Comparison of ENCODE assay signal across 20 mouse cellular contexts in the genomic region with DNA sequence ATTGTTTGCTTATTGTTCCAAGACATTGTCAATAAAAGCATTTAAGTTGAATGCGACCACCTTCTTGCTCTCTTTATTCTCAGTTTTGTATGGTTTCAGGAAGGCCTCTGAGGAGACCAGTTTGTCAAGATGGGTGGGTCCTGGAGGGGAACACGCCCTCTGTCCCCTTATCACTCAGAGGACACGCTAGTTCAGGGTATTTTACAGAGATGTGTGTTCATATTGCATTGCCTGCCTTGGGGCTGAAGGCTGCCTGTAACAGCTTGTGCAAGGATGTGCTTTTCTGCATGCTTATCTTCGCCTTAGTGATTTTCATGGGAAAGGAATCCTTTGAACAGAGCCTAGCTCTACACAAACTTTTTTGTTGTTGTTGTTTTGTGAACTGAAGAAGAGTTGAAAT. TPM values are rescaled to one million over a fixed set of nuclear protein-coding genes. Genes with fewer than 3 reads are reported as not detected.
DNase-seq lines count a peak whose midpoint lies in the region; ATAC-seq and TF ChIP-seq lines count a peak whose summit lies in the region.
"Had no signal": no experiment of that assay in that cellular context is flagged by ENCODE, and none has a peak within 500 bp of the region (broad histone marks: within the 10 kb centered on the region; RNA-seq: fewer than 3 reads in every experiment).

No protein-coding gene starts in this region.

- H3K36me3 ChIP-seq in lung, postnatal 0 days (ENCODE audit: insufficient read depth, low read length) = peaks cover 15% of the 10 kb centered on the region; the same call in 1 of the 2 replicates
- H3K36me3 ChIP-seq in liver, embryonic 12.5 days = no peaks in the 10 kb centered on the region
- H3K36me3 ChIP-seq in small intestine, adult 2 months (ENCODE audit: control insufficient read depth, insufficient read depth, low read length) = peaks cover 29% of the 10 kb centered on the region
- no peaks in the 10 kb centered on the region for H3K36me3 ChIP-seq in forebrain, embryonic 16.5 days (ENCODE audit: control insufficient read depth, insufficient read depth)
- H3K36me3 ChIP-seq in forebrain, postnatal 0 days (ENCODE audit: insufficient read depth) = no peaks in the 10 kb centered on the region
- H3K36me3 ChIP-seq: embryonic facial prominence, embryonic 10.5 days; midbrain, embryonic 10.5 days had no signal

- no peaks in the 10 kb centered on the region for H3K27me3 ChIP-seq in lung, postnatal 0 days (replicated peaks; ENCODE audit: insufficient read depth, low read length)
- H3K27me3 ChIP-seq in liver, embryonic 12.5 days (replicated peaks) = peaks cover 77% of the 10 kb centered on the region
- no peaks in the 10 kb centered on the region for H3K27me3 ChIP-seq in small intestine, adult 2 months (ENCODE audit: control insufficient read depth, insufficient read depth, low read length)
- H3K27me3 ChIP-seq in forebrain, embryonic 16.5 days (replicated peaks; ENCODE audit: control insufficient read depth, insufficient read depth, low read length) = peaks cover 17% of the 10 kb centered on the region
- H3K27me3 ChIP-seq in forebrain, postnatal 0 days (ENCODE audit: insufficient read depth, low read length) = peaks cover 10% of the 10 kb centered on the region; the same call in 1 of the 2 replicates

- no peak overlapping the region for H3K9ac ChIP-seq in lung, postnatal 0 days (replicated peaks; ENCODE audit: low read depth)
- H3K9ac ChIP-seq in liver, embryonic 12.5 days = no peak overlapping the region
- no peak overlapping the region for H3K9ac ChIP-seq in forebrain, embryonic 16.5 days (replicated peaks; ENCODE audit: low read depth, low read length)
- H3K9ac ChIP-seq in forebrain, postnatal 0 days = no peak overlapping the region
- H3K9ac ChIP-seq: hindbrain, embryonic 14.5 days; lung, embryonic 14.5 days had no signal

- H3K4me1 ChIP-seq in lung, postnatal 0 days (ENCODE audit: insufficient read depth, low read depth, low read length) = no peaks in the 10 kb centered on the region; the same call in 1 of the 2 replicates
- peaks cover 62% of the 10 kb centered on the region for H3K4me1 ChIP-seq in liver, embryonic 12.5 days
- H3K4me1 ChIP-seq in small intestine, adult 2 months (ENCODE audit: control insufficient read depth, insufficient read depth, insufficient read length, low read length) = peaks cover 24% of the 10 kb centered on the region
- H3K4me1 ChIP-seq in forebrain, embryonic 16.5 days (replicated peaks; ENCODE audit: control insufficient read depth, insufficient read depth, low read length) = peaks cover 32% of the 10 kb centered on the region
- H3K4me1 ChIP-seq in forebrain, postnatal 0 days (ENCODE audit: insufficient read depth) = 0 out of 2 replicates have a peak, but pooled peaks cover 3% of the 10 kb centered on the region

- no peak for TF ChIP-seq POLR2A in small intestine, adult 2 months (IDR thresholded peaks at IDR 0.05; ENCODE audit: low read depth, low read length)

- DNase-seq in lung, postnatal 0 days (ENCODE audit: low spot score) = peak; percentile 21
- no peak for DNase-seq in lung, postnatal 4 days
- peak; percentile 58 for DNase-seq in c-Kit-negative CD71-positive TER-119-positive erythroid progenitor cells, embryonic 14.5 days (ENCODE audit: low read depth, low spot score)
- DNase-seq in right cerebral cortex, postnatal 25 days = no peak
- DNase-seq in forebrain, postnatal 0 days = no peak
- DNase-seq: adrenal gland, adult 8-10 months; cerebellum, postnatal 36 days; gastrocnemius, postnatal 14 days; heart, postnatal 14 days; kidney, adult 2 months; kidney, postnatal 36 days; left cerebral cortex, postnatal 4 days; lung, embryonic 14.5 days had no signal

- no peak for TF ChIP-seq CTCF in lung, postnatal 0 days (IDR thresholded peaks at IDR 0.05)
- no peak for TF ChIP-seq CTCF in small intestine, adult 2 months (IDR thresholded peaks at IDR 0.05; ENCODE audit: extremely low read depth, insufficient read length, insufficient replicate concordance, low read depth, low read length)
- TF ChIP-seq CTCF in forebrain, postnatal 0 days (IDR thresholded peaks at IDR 0.05; ENCODE audit: low read depth) = no peak

- H3K9me3 ChIP-seq in lung, postnatal 0 days (ENCODE audit: low read length) = no peaks in the 10 kb centered on the region
- H3K9me3 ChIP-seq in liver, embryonic 12.5 days (replicated peaks) = no peaks in the 10 kb centered on the region
- H3K9me3 ChIP-seq in forebrain, embryonic 16.5 days (ENCODE audit: control insufficient read depth, low read length) = no peaks in the 10 kb centered on the region
- no peaks in the 10 kb centered on the region for H3K9me3 ChIP-seq in forebrain, postnatal 0 days (ENCODE audit: low read length)
- H3K9me3 ChIP-seq: embryonic facial prominence, embryonic 10.5 days; midbrain, embryonic 10.5 days had no signal

- no peak overlapping the region for H3K27ac ChIP-seq in lung, postnatal 0 days (ENCODE audit: low read length)
- peak overlapping the region; percentile 38; the same call in 1 of the 2 replicates for H3K27ac ChIP-seq in liver, embryonic 12.5 days
- H3K27ac ChIP-seq in small intestine, adult 2 months (ENCODE audit: insufficient read depth, low read depth, low read length) = no peak overlapping the region
- no peak overlapping the region for H3K27ac ChIP-seq in forebrain, embryonic 16.5 days (ENCODE audit: low read length)
- H3K27ac ChIP-seq in forebrain, postnatal 0 days (ENCODE audit: low read depth, low read length) = no peak overlapping the region
- H3K27ac ChIP-seq: embryonic facial prominence, embryonic 10.5 days; hindbrain, embryonic 14.5 days; midbrain, embryonic 10.5 days had no signal

- WGBS in lung, postnatal 0 days = 74% methylated on average over 4 of the region's 4 CpGs
- 32% methylated on average over 4 of the region's 4 CpGs for WGBS in liver, embryonic 12.5 days (ENCODE audit: insufficient replicate concordance)
- 65% methylated on average over 4 of the region's 4 CpGs for WGBS in small intestine, adult 2 months
- 73% methylated on average over 4 of the region's 4 CpGs for WGBS in forebrain, embryonic 16.5 days
- 80% methylated on average over 4 of the region's 4 CpGs for WGBS in forebrain, postnatal 0 days

- no peak for ATAC-seq in lung, postnatal 0 days
- ATAC-seq in liver, embryonic 12.5 days = peak; percentile 79
- no peak for ATAC-seq in forebrain, embryonic 16.5 days
- no peak for ATAC-seq in forebrain, postnatal 0 days

- H3K4me3 ChIP-seq in lung, postnatal 0 days (ENCODE audit: low read depth, low read length) = peak overlapping the region; percentile 14; the same call in 1 of the 2 replicates
- no peak overlapping the region for H3K4me3 ChIP-seq in liver, embryonic 12.5 days
- H3K4me3 ChIP-seq in small intestine, adult 2 months (ENCODE audit: low read depth, low read length) = peak overlapping the region; percentile 9; the same call in 1 of the 2 replicates
- no peak overlapping the region for H3K4me3 ChIP-seq in forebrain, embryonic 16.5 days (replicated peaks; ENCODE audit: low read length)
- H3K4me3 ChIP-seq in forebrain, postnatal 0 days (ENCODE audit: low read depth, low read length) = no peak overlapping the region
- H3K4me3 ChIP-seq: embryonic facial prominence, embryonic 10.5 days; midbrain, embryonic 10.5 days; myocyte had no signal

- peak overlapping the region; percentile 85; the same call in 1 of the 2 replicates for H3K4me2 ChIP-seq in lung, postnatal 0 days (replicated peaks; ENCODE audit: low read depth, low read length)
- peak overlapping the region; percentile 49 for H3K4me2 ChIP-seq in liver, embryonic 12.5 days
- H3K4me2 ChIP-seq in forebrain, embryonic 16.5 days (ENCODE audit: low read length) = no peak overlapping the region
- H3K4me2 ChIP-seq in forebrain, postnatal 0 days (ENCODE audit: low read depth) = no peak overlapping the region
- H3K4me2 ChIP-seq: hindbrain, embryonic 14.5 days; lung, embryonic 14.5 days had no signal

- TF ChIP-seq EP300 in lung, postnatal 0 days (IDR thresholded peaks at IDR 0.05) = no peak

RNA-seq across cellular contexts. Expression of a gene that starts 3.5 kb away (rescaled TPM):
- 30.8 and 33.8 TPM in 2 replicates for polyA plus RNA-seq in lung, postnatal 0 days (2015; fragmentation: Nextera tagmentation; extraction: Ambion mirVana)
- 1.4 and 1.5 TPM in 2 replicates for polyA plus RNA-seq in liver, embryonic 12.5 days (2016; fragmentation: Nextera tagmentation; extraction: Ambion mirVana)
- 103 and 283 TPM in 2 replicates for polyA plus RNA-seq in small intestine, adult 2 months (2012; rRNA removed)
- polyA plus RNA-seq in forebrain, embryonic 16.5 days (2015; fragmentation: Nextera tagmentation; extraction: Ambion mirVana) = 1.9 and 2.4 TPM in 2 replicates
- total RNA-seq in forebrain, postnatal 0 days (2014; rRNA removed) = 14.2 and 18.0 TPM in 2 replicates
- 9.3 and 9.6 TPM in 2 replicates for polyA plus RNA-seq in forebrain, postnatal 0 days (2015; fragmentation: Nextera tagmentation; extraction: Ambion mirVana)

Comparison
In these comparisons a context has a peak if more than half of its experiments do, and no peak if none do; other contexts are left out.
1. DNase-seq: peak in lung, postnatal 0 days (single experiment) and c-Kit-negative CD71-positive TER-119-positive erythroid progenitor cells, embryonic 14.5 days (single experiment); none in lung, postnatal 4 days (0 of 2), right cerebral cortex, postnatal 25 days (single experiment) and forebrain, postnatal 0 days (single experiment).
2. H3K4me2 ChIP-seq: peak in lung, postnatal 0 days (single experiment) and liver, embryonic 12.5 days (single experiment); none in forebrain, embryonic 16.5 days (single experiment) and forebrain, postnatal 0 days (single experiment).
3. H3K4me3 ChIP-seq: peak in lung, postnatal 0 days (single experiment) and small intestine, adult 2 months (single experiment); none in liver, embryonic 12.5 days (single experiment), forebrain, embryonic 16.5 days (single experiment) and forebrain, postnatal 0 days (single experiment).